Mouse (Mus musculus): ENCODE data around the gene Gm20547.

Gm20547 gene

DNA sequence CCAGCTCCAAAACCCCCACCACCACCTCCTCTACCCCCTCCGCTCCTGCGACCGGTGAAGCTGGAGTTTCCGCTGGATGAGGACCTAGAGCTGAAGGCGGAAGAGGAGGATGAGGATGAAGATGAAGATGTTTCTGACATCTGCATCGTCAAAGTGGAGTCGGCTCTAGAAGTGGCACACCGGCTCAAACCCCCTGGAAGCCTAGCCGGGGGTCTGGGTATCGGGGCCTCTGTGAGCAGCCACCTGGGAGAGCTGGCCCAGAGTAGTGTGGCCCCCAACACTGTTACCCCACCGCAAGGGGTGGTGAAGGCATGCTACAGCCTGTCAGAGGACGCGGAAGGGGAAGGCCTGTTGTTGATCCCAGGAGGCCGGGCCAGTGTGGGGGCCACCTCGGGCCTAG lies 13.9 kb upstream of the Gm20547 start:
- no peak for DNase-seq

DNA sequence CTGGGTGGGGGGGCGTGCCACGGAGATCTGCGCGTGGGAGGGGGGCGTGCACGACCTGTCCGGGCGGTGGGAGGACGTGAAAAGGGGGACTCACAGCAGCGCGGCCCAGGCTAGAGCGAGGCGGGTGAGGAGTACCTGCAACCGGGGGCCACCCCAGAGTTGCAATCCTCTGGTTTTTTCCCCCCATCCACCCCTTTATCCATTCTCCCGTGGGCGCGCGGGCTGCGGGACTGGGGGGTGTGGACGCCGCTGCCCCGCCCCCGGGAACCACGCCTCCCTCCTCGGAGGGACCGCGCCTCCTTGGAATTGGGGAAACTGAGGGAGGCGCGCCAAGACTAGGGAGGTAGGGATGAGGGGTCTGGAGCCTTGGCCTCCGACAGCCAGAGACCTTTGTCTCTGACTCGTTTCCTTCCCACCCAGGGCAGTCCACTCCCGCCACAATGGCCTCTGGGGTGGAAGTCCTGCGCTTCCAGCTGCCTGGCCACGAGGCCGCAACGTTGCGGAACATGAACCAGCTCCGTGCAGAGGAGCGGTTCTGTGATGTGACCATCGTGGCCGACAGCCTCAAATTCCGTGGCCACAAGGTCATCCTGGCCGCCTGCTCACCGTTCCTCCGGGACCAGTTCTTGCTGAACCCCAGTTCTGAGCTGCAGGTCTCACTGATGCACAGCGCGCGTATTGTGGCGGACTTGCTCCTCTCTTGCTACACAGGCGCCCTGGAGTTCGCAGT lies 13.1 kb upstream of the Gm20547 start:
- DNase-seq, result peak; percentile 43

DNA sequence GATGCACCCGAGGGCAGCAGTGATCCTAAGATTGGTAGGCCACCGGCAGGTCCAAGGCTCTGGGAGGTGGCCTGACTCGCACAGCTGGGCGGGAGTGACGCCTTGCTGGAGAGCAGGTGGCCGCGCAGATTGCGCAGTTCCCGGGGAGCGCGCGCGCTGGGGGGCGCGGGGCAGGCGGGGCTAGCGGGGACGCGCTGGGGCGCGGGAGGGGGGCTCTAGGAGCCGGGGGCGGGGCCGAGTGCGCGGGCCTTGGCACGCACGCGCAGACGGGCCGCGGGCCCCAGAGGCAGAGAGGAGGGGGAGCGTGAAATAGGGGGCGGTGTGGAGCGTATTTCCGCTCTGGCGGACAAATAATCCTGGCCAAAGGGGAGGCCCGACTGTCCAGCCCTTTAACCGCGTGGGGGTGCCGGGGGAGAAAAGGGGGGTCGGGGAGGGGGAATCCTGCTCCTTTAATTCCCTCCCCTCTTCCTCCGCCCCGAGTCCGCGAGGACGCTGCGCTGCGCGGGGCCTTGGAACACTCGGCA lies 12.3 kb upstream of the Gm20547 start:
- peak; percentile 95 for DNase-seq

DNA sequence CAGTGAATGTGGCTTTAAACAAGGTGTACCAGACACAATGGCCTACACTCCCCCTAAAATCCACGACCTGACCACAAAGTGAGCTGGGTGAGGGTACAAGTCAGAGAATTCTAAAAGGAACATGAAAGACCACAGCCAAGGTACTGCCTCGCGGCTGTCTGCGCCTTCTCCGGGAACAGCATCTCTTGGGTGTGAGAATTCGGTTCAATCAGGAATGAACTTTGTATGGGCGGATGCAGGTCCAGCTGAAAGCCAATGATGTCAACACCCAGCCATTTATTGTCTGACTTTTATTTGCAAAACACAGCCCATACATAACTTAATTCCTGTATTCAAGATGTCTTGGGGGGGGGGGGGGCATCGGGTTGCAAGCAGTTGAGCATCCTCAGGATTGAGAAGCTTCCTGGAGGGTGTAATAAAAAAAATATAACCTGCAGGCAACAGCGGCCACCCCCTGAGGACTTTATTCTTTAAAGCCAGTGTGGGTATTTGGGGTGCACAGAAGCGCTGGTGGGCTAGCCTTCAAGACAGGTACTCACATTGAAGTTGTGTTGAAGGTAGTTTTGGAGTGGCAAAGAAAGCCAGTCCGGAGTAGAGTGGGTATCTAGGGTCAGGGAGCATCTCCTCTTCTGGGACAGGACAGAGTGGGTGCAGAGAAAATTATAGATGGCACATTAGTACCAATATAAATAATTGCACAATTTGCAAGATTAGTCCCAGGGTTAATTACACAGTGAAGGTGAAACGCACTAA lies 11.4 kb upstream of the Gm20547 start:
- no peak for DNase-seq

DNA sequence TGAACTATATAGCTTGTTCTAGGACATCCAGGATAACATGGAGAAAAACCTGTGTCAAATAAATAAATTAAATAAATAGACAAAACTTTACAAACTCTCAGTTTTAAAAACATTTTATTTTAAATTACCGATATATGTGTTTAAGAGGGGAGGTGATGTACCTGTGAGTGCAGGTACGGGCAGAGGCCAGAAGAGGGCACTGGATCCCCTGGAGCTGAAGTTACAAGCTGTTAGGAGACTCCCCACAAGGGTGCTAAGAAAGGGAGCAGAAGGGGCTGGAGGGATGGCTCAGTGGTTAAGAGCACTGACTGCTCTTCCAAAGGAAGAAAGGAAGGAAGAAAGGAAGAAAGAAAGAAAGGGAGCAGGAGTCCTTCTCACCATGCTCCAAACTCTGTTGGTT lies 9.5 kb upstream of the Gm20547 start:
- DNase-seq, result no peak

DNA sequence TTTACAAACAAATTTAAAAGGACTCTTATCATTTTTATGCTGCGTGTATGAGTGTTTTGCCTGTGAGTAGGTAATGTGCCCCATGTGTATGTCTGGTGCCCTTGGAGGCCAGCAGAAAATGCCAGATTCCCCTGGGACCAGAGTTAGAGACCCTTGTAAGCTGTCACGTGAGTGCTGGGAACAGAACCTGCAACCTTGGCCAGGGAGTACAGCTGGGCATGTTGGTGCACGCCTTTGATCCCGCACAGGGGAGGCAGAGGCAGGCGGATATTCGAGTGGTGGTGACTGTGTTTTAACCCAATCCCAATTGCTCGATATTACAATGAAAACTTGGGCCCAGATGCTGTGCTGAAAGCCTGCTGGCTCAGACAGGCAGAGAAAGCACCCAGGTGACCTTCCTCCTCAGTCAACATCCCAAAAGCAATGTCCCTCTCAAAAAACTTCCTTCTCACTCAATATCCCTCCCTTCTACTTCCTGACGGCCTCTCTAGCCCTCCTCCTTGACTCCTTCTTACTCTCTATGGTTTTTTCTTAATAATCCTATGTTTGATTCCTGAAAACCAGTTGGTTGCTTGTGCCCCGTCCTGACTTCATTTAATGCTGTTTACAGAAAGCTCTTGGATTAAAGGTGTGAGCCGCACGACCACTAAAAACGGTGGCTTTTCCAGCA lies 8.4 kb upstream of the Gm20547 start:
- DNase-seq, result no peak

DNA sequence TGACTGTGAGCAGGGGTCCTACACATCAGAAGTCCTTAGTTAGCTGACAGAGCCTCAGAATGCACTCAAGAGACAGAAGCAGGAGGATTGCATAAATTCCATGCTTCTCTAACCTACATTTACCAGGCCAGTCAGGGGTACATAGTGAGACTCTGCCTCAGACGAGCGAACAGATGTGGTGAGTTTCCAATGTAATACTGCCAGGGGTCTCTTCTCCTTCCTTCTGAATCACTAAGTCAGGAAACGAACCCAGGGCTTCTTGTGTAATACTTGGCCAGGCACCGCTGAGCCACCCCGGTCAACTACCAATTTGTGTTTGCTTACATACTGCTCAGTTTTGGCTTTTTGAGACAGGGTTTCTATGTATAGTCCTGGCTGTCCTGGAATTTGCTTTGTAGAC lies 6.1 kb upstream of the Gm20547 start:
- DNase-seq, result no peak

DNA sequence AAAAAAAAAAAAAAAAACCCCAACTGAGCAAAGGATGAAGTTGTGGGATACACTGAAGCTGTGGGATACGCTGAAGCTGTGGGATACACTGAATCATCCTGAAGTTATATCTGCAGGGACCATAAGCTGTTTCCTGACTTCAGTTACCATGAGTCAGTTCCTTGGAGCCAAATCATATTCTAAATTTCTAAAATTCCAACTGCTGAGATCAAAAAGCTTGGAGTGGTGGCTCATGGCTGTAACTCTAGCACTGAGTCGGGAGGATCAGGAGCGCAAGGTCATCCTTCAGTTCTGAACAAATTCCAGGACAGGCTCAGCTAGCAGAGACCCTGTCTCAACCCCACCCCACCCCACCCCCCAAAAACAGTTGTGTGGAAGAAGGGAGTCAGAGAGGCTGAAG lies 3.8 kb upstream of the Gm20547 start:
- no peak for DNase-seq

DNA sequence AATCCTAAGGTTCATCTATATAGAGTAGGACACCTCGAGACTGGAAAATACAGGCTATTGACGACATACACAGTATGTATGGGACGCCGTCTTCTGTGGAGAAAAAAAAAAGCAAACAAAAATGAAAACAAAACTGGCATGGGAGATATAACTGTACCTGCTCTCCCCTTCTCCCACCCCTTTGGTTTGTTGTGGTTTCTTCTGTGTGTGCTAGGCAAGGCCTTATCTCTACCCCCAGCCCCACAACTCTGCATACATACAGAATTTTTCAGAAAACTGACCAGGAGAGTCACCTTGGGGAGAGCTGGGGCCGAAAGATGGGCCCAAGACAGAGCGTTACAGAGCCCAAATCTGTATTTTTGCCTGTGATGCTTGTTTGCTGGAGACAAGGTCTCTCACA lies 2.9 kb upstream of the Gm20547 start:
- no peak for DNase-seq

DNA sequence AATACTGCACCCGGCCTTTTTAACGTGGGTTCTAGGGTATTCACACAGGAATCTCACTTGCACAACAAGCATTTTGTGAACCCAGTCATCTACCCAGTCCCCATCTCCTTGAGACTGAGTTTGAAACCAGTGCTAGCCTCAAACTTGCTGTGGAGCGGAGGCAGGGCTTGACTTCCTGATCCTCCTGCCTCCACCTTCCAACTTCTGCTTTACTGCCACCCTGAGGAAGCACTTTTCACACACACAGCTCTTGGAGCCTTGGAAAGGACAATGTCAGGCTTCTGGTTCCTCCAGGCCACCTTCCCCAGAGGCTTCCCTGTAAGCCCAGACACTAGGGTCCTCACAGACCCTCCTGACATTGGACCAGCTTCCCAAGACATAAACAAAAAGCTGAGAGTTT lies 1.5 kb upstream of the Gm20547 start:
- DNase-seq, result no peak

DNA sequence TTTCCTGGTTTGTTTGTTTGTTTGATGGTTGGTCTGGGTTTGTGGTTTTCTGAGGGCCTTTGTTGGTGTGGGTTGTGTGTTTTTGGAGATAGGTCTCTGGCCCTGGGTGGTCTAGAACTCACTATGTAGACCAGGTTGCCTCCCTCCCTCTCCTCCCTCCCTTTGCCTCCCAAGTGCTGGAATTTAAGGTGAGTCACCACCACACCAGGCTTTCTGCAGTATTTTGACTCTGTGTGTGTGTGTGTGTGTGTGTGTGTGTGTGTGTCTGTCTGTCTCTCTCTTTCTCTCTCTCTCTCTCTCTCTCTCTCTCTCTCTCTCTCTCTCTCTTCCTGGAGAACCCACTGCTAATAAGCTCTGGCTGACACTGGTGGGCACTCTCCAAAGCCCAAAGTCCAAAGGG lies 676 bp downstream of the Gm20547 start:
- DNase-seq, result no peak

DNA sequence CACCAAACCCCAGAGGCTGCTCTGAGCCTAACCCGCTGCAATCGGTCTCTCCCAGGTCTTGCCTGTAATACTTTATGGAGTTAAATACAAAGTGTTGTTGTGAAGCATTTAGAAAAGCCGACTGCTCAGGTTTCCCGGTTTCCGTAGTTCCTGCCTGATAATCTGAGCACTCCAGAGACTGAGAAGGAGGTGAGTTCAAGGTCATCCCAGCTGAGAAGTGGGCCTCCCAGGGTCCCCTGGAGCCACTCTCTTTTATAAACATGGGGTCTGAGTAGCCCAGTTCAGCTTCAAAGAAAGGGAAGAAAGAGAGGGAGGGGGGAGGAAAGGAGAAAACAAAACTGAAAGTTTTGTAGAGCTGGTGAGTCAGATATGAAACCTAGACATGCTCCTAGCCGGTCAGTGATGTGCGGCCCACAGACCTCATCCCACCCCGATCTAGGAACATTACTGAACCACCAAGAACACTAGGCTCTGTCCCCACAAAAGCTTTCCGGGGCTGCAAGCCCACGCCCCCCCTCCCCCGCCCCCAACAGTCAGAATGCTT lies 2.4 kb downstream of the Gm20547 start, which contains the start of gene Zbtb12:
Gene Zbtb12 (plus strand): TSS at position 148 of the 544 bp plus-strand sequence.
- no peak for DNase-seq

DNA sequence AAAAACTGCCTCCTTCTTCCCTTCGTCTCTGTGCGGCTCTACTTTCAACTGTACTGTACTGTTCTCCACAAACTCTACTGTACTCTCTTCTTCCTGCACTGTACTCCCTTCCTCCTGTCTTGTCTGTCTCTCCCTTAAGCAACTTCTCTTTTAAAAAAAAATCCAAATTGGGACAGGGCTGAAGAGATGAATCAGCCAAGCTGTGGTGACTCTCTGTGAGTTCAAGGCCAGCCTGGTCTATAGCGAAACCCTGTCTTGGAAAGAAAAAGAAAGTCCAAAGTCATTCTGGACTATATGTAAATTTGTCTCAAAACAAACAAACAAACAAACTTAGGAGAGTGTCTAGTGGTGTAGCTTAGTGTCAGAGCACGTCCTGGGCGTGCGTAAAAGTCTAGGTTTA lies 7.5 kb downstream of the Gm20547 start:
- DNase-seq, result no peak

DNA sequence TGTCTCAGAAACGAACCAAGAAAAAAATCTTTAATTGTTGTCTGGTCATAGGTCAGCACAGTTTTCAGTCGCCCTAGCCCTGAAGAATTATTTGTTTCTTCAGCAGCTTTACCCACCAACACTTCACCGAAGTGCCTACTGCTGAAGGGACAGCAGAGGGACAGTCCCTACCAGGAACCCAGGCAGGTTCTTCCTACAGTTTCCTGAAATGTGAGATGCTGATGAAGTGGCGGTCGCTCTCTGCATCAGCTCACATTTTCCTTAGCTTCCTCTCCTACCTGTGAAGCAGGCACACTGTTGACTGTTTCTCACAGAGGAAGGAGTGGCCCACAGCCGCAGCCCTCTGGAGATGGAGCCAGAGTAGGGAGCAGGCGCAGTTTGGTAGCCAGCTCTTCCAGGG lies 15.9 kb downstream of the Gm20547 start:
- DNase-seq, result no peak

DNA sequence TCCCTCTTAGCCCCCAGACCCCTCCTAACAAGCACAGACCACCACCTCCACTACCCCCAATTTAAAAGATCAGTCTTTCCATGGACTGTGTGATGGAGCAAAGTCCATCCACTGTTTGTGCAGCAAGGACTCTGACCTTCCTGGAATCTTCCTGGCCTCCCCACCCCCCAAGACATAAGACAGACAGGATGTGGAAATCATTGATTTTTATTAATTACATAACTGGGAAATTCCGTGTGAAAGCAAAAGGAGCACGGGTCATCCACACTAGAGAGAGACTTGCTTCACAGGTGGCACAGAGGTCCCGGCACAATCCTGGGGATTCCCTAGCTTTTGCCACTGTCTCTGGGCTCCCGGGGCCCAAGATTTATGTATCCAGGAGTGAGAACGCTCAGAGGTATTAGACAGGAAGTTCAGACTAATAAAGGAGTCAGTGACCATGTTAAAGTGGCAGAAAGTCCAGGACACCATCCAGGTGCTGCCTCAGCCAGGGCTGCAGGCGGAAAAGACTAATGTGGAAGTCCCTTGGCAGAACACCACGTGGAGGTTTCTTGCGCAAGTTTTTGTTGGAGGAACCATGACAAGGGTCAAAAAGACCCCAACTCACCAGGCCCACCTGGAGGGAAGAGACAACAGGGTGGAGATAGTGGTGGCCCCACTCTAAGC lies 19.3 kb downstream of the Gm20547 start, which contains the start of gene Cfb:
Gene Cfb (minus strand): TSS at position 103 of the 666 bp plus-strand sequence.
- DNase-seq, result no peak

DNA sequence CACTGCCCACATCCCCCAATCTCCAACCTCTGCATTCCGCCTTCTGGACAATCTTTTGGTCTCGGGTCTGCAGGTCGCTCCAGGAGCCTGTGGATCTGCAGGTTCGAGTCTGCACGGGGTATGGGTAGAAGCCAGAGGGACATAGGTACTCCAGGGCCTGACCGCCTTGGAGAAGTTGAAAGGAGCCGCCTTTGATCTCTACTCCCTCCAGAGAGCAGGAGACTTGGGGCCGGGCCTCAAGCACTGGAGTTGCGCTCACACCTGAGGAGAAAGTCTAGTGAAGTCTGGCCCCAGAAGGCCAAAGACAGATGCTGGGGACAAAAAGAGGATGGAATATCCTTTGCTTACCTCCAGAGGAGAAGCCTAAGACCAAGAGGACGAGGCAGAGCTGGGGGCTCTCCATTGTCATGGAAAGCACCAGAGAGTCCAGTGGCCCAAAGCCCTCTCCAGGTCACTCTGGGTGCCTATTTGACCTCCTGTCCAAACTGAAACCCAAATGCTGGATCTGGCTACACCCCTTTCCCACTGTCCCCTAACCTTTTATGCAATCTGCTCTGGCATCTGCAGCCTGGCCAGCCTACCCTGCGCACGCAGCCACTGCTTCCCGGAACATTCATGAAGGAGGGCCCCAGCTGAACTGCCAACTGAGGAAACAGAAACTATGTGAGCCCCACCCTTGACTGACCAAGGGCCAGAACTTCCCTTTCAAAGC lies 20.0 kb downstream of the Gm20547 start:
- DNase-seq, result peak; percentile 38

DNA sequence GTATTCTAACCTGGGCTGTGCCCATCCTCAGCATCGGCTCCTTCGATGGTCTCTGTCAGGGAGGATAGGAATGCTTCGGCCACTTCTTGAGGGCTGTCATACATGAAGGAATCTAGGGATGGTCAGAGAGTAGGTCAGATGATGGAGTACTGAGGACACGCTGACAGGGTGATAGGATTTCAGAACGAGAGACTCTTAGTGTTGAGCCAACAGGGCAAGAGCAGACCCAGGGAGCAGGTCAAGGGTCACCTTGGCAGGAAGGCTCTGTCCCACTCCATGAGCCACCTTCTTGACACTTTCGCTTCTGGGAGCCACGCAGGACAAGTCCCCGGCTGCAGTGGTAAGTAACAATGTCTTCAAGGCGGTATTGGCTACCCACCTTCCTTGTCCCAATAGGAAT lies 21.3 kb downstream of the Gm20547 start:
- DNase-seq, result no peak

DNA sequence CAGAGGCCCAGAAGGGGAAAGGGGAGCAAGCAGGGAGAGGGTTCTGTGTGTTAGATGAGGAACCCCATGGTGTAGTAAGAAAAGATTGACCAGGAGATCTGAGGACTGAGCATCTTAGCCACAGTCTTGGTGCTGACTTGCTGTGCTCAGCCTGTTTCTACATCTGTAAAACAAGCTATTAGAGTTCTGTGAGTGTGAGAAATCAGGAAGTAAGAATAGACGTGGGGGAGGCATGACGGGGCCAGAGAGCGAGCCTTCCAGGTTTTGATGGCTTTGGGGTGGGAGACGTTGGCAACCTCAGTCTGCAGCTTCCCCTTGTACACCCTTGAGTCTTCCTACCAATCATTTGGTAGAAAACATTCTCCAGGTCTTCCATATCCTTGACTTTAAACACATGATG lies 23.2 kb downstream of the Gm20547 start:
- no peak for DNase-seq

DNA sequence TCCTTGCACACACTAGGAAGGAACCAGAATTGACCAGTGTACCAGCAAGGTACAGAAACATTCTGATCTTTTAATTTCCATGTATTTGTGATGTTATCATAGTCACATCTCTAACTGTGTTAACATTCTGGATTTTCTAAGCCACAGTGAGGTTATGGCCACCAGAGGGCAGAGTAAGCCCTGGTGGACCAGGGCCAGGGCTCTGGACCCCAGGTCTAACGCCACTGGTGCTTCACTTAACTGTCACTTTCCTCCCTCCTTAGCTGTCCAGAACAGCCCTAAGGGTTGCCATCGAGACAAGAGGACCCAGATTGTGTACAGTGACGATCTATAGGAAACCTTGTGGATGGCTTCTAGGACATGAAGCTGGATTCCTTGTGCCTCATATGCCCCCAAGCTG lies 26.0 kb downstream of the Gm20547 start:
- peak; percentile 68 for DNase-seq

DNA sequence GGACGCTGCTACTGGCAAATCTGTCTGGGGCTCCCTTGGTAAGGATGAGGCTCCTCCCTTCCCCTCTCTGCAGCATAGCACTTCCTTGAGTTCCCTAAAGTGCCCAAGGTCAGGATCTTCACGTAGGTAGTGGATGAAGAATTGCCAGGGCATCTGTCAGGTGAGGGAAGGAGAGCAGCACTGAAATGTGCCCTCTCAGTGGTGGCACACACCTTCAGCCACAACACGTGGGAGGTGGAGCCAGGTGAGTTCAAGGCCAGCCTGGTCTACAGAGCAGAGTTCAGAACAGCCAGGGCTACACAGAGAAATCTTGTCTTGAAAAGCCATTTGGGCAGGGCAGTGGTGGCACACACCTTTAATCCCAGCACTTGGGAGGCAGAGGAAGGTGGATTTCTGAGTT lies 27.1 kb downstream of the Gm20547 start:
- DNase-seq, result no peak

DNA sequence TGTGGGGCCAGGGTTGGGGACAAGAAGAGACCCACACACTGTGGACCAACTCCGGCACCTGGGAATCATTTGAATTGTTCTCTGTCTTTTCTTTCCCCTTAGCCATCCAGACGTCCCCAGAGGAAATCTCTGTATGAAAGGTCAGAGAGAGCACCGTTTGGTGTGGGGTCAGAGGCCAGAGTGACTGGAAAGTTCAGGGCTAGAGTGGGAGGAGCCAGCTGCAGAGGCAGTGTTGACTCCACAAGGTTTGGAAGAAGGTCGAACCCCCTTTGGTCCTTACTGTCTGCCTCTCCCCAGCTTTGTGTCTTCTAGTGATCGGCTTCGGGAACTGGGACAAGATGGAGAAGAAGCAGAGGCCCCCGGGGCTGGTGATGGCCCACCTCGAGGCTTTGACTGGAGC lies 28.3 kb downstream of the Gm20547 start:
- DNase-seq, result no peak

DNA sequence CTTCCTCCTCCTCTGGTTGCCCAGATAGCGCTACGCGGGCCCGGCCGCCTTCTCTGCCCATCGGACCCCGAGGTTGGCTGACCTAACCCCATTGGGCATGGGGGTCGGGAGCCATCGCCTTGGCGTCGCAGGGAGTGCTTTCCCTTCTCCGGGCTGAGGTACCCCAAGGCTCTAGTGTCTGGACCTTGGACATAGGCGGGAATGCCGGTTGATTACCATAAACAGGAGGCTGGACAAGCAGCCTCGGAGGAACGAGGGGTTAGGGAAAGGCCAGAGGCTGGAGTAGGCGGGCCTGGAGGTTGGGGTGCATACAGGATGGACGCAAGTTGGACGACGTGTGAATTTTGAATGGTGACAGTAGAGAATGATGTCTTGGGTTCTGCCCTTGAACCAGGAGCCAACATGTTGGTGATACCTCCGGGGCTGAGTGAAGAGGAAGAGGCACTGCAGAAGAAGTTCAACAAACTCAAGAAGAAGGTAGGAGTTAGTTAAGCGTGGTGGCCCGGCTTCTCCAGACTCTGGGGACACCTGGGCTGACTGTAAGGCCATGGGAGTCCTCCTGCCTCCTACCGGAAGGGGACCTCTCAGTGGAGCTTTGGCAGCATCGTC lies 31.2 kb downstream of the Gm20547 start:
- DNase-seq, result no peak
